Mouse (Mus musculus): ENCODE measurements at regions not wholly inside any gene's neighbourhood (a gene's known extent, or its start where the extent isn't known, plus 50 kb on each side); places are given as distances from the start of the nearest gene placed in this dataset.

- intact Hi-C loops (cut with DNase I), result no loop called here
- no peak for DNase-seq
Observed at GRCm38 (mm10) chr11:93808431-93808830, 77.1 kb downstream of the Utp18 start.

GRCm38 (mm10) chr11:93807205-93807604, 78.4 kb downstream of the Utp18 start:
- intact Hi-C loops (cut with DNase I), result no loop called here
- DNase-seq, result no peak

- intact Hi-C loops (cut with DNase I), result no loop called here
- no peak for DNase-seq
Observed at GRCm38 (mm10) chr11:93771143-93771940, 114.2 kb downstream of the Utp18 start.

DNA sequence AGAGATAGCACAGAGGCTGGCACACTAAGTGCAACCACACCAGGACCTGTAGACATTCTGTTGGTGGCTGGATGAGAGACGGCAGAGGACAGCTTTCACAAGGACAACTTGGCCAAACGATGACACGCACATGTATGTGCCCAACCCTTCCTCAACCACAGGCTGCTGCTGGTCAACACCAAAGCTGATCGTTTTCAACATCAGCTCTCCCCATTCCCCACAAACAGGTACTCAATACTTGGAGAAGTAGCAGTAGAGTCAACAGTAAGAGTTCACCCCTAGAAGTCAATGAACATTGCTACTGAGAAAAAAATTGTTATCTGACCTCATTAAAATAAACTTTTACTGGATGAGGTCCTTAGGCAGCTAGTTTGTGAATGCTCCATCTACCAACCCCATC, 119.6 kb downstream of the Utp18 start:
- intact Hi-C loops (cut with DNase I), result no loop called here
- DNase-seq, result no peak

DNA sequence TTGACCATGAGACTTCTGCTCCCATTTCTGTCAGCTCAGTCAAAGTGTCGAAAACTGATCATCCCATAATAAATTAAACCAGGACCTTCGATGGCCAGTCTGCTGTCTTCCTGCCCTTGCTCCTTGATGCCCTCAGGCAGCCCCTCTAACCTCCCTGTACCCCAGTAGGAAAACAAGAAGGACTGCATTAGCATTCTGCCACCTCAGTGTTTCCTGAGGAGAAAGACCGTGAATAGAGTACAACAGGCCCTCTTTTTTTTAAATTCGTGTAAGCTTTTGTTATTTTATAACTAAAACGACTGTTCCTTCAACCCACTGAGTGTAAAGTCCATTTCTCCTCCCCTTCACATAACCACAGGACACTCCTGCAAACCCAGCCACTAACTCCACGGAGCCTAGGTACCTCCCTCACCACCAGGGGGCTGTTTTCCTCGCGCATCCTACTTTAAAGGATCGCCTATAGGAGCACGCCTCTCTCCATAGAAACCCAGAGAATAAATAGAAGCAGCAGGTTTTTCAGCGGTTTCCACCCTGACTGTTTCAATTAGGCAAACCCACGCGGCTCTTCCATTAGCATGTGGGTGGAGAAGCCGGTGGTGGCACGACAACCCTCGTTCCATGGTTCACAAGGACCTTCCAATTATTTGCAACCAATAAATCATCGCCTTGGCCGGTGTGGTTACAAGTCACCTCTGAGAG, 122.6 kb downstream of the Utp18 start:
- intact Hi-C loops (cut with DNase I), result no loop called here
- peak in 1 of 2 experiments; percentile 3 for DNase-seq

DNA sequence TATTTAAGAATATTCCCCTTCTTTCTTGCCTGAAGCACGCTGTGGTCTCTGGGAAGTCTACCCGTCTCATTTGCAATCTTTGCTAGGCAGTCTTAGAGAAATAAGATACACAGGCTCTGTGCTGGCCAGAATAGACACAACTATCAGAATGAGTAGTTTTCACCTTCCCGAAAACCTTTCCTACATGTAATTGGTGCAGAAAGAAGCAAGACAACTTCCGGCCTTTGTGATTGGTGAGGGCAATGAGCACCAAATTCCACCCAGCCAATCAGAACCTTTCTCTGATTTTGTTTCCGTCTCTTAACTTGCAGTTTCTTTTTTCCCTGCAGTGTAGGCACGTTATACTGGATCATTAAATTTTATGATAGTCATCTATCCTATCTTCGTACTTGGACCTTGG, 127.7 kb downstream of the Utp18 start:
- no peak for DNase-seq
- intact Hi-C loops (cut with DNase I), result no loop called here

DNA sequence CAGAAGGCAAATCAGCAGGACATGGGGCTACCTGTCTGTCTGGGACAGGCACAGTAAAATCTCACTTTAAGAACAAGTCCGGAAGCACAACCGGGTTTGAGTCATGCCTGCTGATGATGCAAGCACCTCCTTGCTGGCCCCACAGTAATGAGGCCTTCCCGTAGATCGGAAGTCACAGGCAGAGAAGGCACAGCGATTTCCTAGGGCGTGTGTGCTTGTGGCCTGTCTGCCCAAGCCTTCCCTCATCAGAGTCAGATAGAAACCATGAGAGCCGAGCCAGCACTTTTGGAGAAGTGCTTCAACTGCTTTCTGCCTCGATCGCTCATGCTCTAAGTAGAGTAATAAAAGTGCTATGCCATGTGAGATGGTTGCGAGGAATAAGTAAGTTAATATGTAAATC, 148.9 kb downstream of the Utp18 start:
- intact Hi-C loops (cut with DNase I), result no loop called here
- no peak for DNase-seq

- intact Hi-C loops (cut with DNase I), result no loop called here
- no peak for DNase-seq
Observed at GRCm38 (mm10) chr11:93733568-93734185, 151.9 kb downstream of the Utp18 start.

GRCm38 (mm10) chr11:93729119-93729518, 156.4 kb downstream of the Utp18 start:
- DNase-seq, result no peak
- intact Hi-C loops (cut with DNase I), result no loop called here

DNA sequence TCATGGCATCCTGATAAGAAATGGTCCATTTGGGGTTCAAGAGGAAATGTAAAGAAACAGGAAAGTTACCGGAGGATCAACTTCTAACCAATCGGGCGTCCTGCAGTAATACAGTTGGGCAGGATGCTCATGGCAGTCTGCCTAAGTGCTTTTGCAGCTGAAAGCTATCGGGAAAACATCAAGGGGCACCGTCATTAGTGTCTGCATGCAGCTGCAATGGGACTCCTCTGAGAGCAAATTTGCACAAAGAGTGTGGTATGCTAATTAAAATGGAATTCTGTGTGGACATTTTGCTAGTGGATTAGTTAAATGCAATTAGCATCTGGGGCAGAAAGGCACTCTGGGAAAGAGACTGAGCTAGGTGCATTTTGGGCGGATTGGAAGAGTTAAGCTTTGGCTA, 160.3 kb downstream of the Utp18 start:
- intact Hi-C loops (cut with DNase I), result no loop called here
- no peak for DNase-seq

DNA sequence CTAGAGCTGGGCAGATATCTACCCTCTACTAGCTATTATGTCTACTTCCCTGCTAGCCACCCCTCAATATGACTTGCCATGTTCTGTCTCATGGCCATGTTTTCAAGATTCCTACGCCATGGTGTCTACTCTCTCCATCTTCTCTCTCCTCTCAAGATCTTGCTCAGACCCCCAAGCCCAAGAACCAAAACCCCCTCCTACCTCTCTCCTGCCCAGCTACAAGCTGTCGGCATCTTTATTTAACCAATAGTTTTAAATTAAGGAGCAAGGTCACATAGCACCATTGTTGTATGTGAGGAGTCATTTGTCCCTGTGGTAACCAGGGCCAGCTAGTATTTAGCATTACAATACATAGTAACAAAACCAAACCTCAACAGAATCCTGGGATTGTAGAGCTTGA, 166.4 kb downstream of the Utp18 start:
- intact Hi-C loops (cut with DNase I), result no loop called here

DNA sequence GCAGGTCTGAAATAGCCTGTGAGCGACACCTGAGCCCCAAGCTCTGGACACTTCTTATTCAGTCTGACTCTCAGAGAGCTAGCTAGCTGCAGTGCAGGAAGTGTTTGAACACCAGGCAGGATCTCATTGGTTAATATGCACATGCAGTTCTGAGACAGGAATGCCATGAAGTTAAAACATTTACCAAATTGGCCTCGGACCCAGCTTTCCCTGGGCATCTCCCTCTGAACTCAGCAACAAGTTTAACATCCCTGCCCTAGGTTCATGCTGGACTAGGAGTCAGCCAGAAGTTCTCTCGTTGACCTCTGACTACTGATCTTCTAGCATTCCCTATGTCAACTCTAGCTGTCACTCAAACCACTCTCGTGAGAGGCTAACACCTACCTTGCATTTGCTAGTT, 175.9 kb downstream of the Utp18 start:
- intact Hi-C loops (cut with DNase I), result no loop called here
- no peak for DNase-seq

More for the DNA sequence above, 166.4 kb downstream of the Utp18 start:
- DNase-seq, result no peak

DNA sequence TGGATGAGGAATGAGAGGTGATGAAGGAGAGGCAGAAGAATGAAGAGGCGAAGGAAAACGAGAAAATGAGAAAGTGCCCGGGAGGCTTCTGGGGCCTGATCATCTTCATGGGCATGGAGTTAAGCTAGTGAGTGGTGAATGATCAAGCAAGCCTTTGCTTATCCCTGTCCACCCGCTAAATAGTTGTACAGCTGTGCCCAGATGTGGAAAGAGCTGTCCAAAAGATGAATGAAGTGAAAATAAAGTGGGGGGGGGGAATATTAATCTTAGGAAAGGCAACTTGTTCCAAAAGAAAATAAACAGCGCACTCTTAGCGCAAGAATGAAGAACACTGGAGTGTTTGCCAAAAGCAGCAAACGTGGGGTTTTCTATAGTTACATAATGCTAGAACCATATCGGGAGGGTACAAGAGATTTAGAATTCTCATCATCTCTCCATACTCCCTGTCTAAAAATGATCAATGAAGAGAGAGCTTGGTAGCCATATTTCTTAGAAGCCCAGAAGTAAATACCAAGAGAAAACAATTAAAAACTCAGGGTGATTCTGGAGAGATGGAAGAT, 188.5 kb downstream of the Utp18 start:
- intact Hi-C loops (cut with DNase I), result no loop called here
- no peak for DNase-seq

DNA sequence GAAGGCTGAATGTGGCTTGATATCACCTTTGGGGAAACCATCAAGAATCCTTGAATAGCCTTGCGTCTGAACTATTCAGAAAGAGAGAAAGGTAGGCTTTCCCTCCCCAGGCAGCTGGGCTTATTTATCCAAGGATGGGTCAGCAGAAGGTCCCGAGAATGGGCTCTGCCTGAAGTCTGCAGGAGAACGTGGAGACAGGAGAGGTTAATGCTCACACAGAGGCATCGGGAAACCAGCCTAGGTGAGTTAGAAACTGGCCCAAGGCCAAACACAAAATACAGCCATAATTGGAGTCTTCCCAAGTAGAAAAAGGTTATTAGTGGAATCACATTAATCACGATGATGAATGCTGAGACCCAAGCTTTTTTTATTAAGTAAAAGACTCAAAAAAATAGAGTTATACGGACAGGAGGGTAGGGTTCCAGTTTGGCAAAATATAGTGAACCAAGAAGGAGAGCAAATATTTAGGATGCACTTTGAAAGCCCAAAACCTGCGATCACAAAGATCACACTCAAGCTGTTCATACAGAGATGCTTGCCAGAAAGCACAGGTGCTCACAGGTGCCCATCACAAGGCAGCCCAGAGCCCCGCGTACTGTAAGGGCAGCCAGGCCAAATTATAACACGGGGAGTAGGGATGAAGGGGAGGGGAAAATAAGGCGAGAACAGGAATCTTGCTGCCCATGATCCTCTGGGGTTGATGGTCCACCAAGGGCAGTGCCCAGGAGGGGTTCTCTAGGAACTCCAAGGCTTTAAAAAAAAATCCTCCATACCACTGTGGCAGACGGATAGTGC, 189.3 kb downstream of the Utp18 start:
- DNase-seq, result no peak
- intact Hi-C loops (cut with DNase I), result no loop called here

- intact Hi-C loops (cut with DNase I), result no loop called here
Observed at GRCm38 (mm10) chr11:93683691-93684090, 201.9 kb downstream of the Utp18 start.

DNA sequence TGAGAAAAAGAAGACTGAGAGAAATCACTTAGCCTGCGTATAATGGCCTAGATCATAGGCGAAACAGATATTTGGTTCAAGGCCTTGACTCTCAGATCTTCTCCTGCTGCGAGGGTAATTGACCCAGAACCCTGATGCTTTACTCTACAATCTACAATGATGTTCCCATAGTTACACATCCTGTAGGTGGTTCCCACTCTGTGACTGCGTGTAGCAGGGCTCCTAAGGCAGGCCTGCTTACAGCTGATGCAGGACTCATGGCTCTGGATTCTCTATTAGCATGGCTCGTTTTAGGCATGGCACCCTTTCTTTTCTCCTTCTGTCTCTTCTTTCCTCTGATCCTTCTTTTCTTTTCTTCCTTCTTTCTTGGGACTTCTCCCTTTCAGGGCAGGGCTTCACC, 209.3 kb downstream of the Utp18 start:
- intact Hi-C loops (cut with DNase I), result no loop called here
- no peak for DNase-seq

More at GRCm38 (mm10) chr11:93683691-93684090, 201.9 kb downstream of the Utp18 start:
- DNase-seq, result no peak

DNA sequence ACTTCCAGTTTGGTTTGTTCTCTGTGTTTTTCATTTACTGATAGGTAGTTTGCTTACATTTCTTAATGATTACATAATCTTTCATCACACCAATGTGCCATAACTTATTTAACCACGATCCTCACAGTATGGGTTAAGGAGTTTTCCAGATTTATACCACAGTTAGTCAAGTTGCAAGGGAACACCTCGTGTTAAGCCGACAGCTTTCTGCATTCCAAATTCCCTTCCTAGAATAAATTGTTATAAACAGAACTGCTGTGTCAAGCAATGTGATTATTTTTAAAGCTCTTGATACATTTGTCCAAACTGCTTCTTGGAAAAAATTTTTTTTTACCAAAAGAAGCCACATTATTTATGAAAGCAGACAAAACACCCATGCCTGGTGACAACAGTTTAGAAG, 213.5 kb downstream of the Utp18 start:
- DNase-seq, result no peak
- intact Hi-C loops (cut with DNase I), result no loop called here

GRCm38 (mm10) chr11:93661657-93662056, 223.9 kb downstream of the Utp18 start:
- intact Hi-C loops (cut with DNase I), result no loop called here
- no peak for DNase-seq

DNA sequence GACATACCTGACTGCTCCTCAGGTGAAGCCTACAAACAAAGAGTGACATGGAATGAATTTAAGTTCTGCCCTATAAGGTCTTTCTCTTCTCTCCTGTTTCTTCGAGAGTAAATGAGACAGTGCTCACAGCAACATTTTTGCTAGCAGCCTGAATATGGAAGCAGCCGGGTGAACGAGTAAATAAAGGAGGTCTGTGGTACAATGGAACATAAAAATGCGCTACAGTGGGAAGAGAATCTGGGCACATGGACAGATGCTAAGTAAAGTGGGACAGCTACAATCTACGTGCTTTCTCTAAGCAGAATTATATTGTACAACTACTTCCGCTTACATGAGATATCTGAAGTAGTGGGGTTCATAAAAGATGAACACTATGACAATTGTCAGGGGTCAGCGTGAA, 225.2 kb downstream of the Utp18 start:
- intact Hi-C loops (cut with DNase I), result no loop called here
- DNase-seq, result no peak

DNA sequence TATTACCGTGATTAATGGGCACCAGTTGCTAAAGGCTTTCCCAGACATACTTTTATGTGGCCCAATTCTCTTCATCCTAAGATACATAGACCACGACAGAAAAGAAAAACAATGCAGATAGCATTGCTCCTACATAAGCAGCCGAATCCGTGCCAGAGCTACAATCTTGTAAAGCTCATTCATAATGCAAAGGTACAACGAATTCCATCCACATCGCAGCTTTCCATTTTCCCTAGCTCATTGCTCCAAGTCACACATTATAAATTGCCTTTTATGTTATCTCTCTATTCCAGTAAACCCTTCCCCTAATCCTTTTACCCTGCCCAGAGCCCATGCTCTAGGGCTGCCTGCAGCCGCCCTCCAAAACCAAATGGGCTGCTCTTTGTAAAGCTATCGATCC, 226.8 kb downstream of the Utp18 start:
- intact Hi-C loops (cut with DNase I), result no loop called here

More for the DNA sequence above, 226.8 kb downstream of the Utp18 start:
- DNase-seq, result no peak

All from heart, postnatal 10 days (tissue).